Mouse (Mus musculus) right cerebral cortex, postnatal 14 days (tissue): Measurements from ENCODE around the gene Unc119b.
"Not testable (repeated sequence)": the region's sequence is repeated elsewhere in the genome, so short reads cannot be mapped to it uniquely, and the experiment has no call there.

Source experiments
- DNase-seq: peaks from one replicate; pipeline ENCODE4 v3.0.0; 2022

Gene Unc119b

DNA sequence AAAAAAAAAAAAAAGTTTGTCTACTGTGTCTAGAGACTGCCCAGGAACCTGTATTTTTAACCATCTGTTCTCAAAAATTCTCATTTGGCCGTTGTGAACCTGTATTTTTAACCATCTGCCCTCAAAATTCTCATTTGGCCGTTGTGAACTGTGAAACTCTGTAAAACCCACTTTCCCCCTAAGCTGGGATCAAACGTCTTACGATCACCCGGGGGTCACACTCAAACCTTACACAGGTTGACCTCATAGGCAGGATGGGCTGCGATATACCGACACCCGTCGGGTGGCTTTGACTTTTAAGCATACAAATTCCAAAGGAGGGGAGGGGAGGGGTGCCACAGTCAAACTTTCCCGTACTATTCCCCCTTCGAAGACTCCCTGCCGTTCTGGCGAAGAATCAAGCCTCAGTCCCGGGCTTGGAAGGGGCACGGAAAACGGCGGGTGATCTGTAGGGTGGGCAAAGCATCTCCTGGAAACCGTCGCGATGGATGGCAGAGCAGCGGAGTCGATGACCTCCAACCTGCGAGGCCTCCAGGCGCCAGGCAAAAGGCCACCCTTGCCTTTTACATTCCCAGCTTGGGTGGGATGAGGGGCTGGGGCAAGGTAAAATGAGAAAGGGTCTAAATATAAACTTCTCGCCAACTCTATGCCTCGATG, 22.3 kb upstream of the Unc119b start:
- DNase-seq: no peak

DNA sequence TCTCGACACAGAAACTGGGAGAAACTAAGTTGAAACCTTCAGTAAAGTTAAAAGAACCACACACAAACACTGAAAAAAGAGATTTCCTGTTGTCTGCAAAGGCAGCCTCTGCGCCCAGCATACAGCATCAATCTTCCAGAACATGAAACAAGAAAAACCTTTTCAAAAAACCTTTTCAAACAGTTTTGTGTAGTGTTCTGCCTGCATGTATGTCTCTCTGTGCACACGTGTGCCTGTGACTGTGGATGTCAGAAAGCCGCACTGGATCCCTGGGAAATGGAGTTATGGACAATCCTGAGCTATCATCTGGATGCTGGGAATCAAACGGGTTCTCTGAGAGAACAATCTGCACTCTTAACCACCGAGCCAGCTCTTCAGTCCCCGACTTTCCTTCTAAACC, 21.6 kb upstream of the Unc119b start:
- no peak for DNase-seq

DNA sequence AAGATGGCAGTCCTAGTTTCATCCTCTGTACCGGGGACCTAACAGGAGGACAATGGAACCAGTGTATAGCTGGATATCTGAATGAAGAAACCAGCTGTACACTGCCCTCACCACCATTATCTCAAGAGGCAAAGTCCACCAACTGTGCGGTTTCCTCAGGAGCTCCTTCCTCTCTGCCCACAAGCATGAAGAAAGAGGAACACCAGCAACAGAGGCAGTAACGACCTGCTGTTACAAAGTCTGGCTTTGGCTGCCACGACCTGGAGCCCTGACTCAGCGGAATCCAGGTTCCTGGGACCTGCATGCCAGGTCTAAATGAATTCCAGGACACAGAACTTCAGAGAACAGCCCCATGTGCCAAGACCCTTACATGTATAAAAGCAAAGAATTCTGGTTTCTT, 21.1 kb upstream of the Unc119b start:
- no peak for DNase-seq

DNA sequence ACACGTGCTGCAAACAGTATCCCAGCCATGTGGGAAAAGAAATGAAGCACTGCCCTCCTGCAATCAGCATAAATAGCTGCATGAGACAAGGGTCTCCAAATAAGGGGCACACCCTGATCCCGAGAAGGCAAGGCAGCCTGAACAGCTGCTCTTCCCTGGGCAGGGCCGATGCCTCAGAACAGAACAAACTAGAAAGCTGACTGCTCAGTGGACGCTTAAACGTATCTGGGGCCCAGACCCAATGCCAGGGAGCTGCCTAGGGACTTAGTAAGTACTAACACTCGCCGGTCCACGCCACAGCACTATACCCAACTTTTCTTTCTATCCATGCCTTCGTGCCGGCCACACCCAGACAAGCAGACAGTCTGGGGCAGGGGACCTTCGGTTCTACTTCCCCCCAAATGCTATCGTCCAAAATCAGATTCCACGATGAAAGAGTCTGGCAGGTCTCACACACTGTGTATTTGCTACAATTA, 20.4 kb upstream of the Unc119b start:
- DNase-seq: no peak

DNA sequence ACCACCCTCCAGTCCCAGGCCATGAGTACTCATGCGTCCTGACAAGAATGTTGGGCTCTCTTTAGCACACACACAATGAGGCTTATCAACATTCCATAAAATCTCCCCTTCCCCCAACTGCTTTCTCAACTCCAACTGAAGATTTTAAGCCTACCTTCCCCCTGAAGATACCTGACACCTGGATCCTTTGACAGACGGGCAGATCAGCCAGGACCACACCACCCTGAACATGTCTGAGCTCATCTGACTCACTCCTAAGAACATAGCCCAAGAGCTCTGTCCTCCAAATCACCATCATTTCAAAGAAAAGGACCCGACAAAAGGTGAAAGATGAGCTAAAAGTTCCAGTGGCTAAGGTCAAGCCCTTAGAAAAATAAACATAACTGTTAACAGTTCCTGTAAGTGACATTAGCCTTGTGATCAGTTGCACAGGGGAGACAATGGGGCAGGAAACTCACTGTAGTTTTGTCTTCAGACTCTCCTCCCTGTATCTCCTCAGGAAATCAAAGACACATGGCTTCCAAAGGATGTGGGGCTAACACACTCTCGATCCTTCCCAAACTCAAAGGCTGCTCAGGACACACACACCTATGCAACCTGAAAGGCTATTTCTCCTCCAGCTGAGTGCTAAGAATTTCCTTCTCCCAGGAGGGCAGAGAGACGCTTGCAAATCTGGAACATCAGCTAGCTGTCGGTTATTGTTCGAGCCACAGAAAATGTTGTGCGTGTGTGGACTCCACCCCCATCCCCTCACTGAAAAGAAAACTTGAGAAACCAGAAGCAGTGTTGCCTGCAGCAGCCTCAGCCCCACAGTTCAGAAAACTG, 17.6 kb upstream of the Unc119b start:
- DNase-seq: no peak

DNA sequence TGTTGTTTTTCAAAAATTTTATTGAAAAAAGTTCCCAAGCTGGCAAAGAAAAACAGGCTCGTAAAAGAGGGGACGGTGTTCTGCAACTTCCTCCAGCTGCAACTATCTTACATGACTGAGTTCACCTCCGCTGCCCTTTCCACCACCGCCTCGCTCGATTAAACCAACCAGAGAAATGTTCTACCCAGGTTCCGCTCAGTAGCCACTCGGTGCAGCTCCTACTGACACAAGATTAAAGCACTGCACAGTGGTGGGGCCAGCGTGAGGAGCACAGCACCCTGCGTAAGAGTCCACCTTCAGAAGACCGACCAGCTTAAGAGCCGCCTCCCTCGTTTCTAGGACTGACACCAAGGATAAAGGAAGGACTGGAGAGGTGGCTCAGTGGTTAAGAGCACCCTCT, 16.7 kb upstream of the Unc119b start:
- no peak for DNase-seq

DNA sequence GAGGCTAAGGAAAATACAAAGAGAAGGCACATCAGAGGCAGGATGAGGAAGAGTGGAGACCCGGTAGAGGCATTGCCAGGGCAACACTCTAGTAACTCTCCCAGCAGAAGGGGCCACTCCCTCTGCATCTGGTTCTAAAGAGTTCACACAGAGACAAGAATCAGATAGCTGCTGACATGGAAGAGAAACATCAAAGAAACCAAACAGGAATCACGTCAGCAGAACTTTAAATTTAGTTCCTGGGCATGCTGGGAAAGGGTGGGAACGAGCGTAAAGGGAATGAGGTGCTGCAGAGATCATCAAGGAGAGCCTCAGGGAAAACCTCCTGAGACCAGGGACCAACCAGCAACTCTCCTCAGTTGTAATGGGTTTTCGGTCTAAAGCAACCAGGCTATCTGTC, 16.2 kb upstream of the Unc119b start:
- no peak for DNase-seq

DNA sequence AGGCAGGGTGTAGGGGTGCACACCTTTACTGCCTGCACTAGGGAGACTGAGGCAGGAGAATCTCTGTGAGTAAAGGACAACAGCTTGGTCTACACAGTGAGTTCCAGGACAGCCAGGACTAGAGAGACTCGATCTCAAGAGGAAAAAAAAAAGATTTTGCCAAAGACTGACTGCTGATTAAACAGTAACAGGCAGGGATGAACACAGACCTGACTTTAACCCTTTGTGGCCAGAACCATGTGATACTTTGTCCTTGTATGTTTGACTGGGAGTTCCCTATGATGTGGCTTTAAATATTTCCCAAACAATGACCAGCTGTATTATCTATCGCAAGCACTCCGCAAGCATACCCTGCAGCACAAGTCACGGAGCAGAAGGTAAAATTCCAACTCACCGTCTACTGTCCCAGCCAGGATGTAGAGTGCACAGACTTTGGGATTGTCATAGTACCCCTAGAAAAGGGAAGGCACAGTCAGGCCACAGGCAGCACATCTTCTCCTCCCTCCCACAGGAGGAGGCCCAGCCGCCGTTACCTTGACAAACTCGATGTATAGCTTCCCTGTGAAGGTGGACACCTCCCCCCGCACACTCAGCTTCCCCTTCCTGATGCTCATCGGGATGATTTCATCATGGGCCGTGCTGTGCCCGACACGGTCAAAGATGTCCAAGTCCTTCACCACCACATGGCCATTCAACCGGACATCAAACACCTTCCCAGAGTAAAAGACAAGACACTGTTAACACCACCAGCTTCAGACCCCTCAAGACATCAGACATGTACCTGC, 15.1 kb upstream of the Unc119b start:
- no peak for DNase-seq

DNA sequence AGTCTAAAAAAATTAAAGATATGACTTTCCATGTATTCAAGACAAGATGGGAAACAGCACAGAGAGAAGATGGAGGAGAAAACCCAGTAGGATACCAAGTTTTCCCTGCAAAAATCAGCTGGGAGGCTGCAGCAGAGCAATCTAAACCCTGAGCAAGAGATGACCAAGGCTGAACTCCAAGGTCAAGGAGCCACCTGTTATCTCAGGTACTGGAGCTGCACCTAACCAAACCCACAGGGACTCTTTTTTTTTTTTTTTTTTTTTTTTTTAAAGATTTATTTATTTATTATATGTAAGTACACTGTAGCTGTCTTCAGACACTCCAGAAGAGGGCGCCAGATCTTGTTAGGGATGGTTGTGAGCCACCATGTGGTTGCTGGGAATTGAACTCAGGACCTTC, 14.1 kb upstream of the Unc119b start:
- DNase-seq: not testable (repeated sequence)

DNA sequence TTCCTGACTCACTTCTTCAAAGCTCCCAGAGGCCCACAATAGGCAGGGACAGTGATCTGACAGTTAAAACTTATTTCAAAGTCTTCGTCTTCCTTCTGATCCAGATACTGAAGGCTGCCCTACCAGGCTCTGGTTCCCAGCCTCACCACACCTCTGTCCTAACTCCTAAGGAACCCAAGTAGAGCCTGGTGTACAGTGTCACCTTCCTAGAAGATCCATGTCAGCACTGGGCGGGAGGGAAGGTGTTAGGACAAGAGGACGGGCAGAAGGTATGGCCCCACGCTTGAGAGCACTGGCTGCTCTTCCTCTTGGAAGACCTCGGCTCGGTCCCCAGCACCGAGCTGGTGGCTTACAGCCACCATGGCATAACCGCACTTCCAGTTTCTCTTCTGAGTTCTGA, 13.6 kb upstream of the Unc119b start:
- no peak for DNase-seq

DNA sequence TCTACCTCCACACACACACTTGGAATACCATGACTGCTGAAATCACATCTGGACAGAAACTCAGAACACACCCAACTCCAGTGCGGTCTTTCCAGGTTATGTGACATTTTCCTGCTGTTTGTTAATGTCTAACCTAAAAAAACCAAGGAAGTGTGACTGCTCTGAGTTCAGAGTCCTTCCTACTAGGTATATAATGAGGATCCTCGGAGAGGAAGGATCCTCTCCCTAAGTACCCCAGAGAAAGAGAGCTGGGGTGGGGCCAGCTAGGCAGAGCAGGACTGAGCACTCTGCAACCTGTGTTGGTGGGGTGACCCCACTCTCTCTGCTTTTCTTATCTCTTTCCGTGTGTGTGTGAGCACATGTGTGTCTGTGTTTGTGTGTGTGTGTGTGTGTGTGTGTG, 12.6 kb upstream of the Unc119b start:
- DNase-seq: no peak

DNA sequence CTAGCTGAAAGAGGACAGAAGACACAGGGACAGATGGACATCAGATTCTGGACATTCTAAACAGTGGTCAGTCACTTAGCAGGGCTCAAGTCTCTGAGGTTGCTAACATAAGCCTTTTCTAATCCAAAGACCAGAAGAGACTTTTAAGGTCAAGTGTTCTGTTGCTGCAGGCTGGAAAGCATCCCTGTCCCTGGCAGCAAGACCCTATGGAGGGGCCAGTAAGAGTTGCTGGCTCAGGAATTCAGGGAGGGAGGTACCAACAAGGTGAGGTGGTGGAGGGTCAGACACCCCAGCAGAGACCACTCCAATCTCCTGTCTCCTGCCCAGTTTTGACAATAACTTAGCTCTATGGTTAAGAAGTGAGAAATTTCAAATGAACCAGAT, 12.0 kb upstream of the Unc119b start:
- no peak for DNase-seq

DNA sequence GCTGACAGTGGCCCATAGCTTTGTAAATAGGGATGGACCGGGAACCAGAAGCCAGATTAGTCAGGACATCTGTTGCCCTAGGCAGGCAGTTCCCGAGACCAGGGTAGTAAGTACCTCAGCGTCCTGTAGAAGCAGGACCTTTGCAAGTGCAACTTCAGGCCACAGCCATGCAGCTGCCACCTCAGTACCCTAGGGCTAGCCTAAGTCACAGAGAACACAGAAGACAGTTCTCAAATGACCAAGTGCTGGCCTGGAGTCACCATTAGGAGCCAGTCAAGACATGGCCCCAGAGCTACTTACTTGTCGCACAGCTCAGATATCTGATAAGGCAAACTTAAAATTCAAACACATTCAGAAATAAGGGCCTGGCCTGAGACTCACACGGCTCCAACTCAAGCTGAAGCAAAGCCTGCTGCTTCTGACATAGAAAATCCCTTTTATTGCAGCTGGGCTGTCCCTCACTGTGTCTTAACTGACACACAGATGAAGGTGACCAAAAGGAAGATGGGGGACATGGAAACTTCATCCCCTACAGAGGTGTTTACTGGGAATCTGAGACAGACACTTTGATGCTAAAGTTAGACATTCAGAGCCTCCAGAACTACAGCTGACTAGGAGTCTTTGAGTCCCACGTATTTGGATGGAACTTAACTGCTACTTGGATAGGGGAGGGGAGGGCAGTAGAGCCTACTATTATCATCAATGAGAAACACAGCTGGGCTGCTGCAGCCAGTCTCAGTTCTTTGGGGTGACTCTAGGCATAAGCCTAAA, 11.4 kb upstream of the Unc119b start:
- DNase-seq: no peak

DNA sequence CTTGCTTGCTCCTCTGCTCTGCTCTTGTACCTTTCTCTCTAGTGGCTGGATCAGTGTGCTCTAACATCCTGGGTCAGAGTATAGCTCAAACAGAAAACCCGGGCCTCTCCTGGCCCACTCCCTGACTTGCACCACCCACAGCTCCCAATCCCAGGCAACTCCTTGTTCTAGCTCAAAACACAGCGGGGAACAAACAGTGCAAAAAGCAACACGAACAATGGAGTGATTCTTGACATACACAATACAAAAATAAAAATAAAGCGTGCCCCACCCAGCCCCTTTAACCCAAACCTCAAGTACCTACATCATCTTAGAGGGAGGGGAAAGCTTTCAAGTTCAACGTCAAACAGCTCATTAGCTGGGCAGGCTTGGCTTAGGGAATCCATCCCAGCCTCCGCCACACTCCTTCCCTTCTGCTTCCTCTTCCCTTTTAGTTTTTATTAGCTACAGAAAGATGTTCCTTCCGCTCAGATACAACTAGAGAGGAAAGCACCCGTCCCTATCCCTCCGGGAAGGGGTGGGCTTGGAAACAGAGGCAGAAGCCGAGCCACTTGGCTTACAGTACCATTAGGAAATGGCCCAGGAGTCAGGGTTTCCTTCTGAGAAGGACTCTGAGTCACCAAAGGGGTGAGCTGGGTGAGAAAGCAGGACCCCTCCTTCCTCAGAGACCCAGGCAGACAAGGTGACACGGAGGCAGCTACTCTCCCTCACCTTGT, 10.6 kb upstream of the Unc119b start:
- DNase-seq: no peak

DNA sequence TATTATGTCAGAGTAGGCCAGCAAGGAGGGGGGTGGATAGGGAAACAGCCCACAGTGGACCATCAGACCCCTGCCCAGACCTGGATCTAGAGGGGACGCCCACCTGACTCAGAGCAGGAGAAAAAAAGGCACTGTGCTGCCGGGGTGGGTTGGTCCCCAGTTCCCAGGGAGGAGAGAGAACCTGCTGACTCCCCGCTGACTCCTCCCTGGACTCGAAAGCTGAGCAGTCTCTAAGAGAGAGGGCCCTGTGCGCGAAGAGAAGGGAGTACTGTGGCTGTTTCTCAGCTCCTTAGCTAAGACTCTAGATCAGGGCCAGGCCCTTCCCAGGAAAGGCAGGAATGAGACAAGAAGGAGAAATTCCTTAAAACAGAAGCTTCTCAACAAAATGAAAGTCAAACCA, 9.7 kb upstream of the Unc119b start:
- no peak for DNase-seq

DNA sequence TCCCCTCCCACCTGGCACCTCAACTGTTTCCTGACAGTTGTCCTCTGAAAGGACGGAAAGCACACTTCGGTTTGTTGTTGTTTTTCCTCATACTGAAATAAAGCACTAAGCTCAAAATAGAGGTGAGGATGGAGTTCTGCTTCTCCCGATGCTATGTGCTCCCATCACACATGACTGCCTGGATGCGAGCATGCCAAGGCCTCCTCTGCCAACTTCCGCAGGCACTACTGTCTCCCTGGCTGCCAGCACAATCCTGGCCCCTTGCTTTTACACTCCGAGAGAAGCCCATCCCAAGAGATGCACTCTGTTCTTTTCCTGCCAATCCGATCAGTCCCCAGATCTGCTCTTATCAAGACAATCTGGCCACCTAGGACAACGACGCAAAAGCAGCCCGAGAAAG, 8.8 kb upstream of the Unc119b start:
- no peak for DNase-seq

DNA sequence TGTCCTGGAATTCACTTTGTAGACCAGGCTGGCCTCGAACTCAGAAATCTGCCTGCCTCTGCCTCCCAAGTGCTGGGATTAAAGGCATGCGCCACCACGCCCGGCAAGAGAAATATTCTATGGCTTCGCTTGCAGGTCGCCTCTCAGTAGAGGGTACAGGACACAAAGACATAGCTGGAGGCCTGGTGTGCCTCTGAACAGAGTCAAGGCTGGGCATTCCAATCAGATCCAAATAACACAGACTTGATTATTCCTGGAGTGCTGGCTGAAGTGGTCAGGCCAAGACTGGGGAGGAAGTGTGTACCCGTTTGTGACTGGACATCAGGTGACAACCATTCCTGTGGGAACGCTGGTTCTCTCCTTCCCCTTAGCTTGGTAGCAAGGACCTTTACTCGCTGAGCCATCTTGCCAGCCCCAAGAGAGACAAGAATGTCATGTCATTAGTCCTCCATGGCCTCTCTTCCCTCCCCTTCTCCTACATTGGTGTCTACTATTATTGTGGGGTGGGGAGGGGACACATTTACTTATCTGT, 7.5 kb upstream of the Unc119b start:
- DNase-seq: no peak

DNA sequence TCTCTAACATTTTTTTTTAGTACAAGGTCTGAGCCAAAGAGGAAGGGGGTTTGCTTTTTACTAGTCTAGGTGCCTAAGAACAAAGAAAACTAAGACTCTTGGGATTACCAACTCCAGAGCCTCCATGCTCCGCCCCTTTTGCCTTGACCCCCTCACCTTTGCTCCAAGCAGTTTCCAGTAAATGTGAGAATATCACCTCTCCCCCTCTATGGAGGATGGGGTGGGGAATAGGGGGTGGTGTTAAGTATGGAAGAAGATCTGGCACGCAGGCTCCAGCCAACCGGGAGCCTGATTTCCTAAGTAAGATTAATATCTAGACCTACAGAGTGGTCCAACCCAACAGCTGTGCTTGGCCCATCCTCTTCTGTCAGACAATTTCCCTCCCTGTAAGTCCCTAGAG, 6.0 kb upstream of the Unc119b start:
- no peak for DNase-seq

DNA sequence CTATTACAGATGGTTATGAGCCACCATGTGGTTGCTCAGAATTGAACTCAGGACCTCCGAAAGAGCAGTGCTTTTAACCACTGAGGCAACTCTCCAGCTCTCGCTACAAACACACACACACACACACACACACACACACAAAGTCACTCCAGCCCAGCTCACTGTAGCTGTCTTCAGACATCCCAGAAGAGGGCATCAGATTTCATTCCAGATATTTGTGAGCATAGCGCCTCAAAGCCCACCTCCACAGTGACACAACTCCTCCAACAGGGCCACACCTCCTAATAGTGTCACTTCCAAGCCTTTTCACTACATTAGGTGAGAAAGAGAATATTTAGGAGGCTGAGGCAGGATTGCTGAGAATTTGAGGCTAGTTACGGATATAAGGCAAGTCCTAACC, 4.3 kb upstream of the Unc119b start:
- DNase-seq: no peak

DNA sequence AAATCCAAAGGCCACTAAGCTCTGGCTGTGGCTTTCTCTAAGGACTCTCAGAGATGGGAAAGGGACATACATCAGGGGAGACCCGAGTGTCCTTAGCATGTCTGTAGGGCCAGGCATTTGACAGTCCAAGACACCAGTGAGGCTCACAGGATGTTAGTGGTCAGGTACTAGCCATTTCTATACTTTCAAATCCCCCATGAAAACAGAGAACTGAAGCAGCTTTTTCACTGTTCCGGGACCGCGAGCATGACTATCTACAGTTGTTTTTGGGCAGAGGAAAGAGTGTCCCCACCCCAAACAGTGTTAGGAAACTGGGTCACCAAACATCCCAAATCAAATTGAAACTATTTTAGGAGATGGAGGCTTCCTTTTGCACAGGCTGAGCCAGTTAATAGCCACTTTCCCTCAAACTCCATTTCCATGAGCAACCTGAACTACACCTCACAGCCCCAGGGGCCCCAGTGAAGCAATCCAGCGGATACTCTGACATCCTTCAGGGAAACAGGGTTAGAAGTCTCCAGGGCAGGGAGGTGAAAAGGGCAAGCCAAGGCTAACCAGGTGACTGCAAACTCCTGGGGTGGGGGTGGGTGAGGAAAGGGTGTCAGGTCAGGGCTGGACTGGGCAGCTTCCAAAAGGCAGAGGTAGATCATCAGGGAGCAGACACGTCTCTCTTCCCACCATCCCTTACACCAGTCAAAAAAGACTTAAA, 1.3 kb downstream of the Unc119b start:
- DNase-seq: no peak

DNA sequence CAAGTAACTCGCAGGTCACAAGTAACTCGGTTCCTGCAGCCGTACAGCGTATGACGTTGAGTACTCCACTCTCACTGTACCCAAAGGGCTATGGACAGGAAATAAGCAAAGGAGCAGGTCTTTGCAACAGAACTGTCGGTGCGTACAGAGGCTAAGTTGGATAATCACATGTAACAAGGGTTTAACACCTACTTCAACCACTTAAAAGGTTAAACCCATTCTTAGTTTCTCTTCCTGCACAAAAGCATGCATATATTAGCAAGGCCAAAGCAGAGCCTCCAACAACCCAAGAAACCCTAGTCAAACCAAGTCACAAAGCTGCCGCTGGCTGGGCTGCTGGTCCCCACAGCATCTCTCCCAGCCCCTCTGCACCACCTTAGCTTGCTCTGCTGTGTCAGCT, 2.3 kb downstream of the Unc119b start:
- DNase-seq: no peak
